Mouse (Mus musculus) adrenal gland, postnatal 25 days (tissue): ENCODE measurements around the gene Gm29609. TPM values are rescaled to one million over a fixed set of nuclear protein-coding genes. Genes with fewer than 3 reads are reported as not detected.

ENCODE experiments used
- DNase-seq: peaks from one replicate; pipeline ENCODE4 v3.0.0; 2021; ENCODE audit warnings: mixed read lengths
- total RNA-seq: library from RNA; stranded (reverse); gene quantifications from 2 replicates; pipeline ENCODE4 v1.2.3, GENCODE M21; 2021

Gm29609 gene
- total RNA-seq, 1 experiment from 2014 or later: 3.2 TPM

GRCm38 (mm10) chr5:31138968-31139425 lies 40.7 kb downstream of the Gm29609 start:
- peak; percentile 38 for DNase-seq

- DNase-seq: no peak
Observed at GRCm38 (mm10) chr5:31138241-31138967, 41.3 kb downstream of the Gm29609 start, which contains the start of gene Ucn. Gene Ucn (minus strand): TSS chr5:31138829.

- no peak for DNase-seq
Observed at GRCm38 (mm10) chr5:31137658-31138057, 42.1 kb downstream of the Gm29609 start.

GRCm38 (mm10) chr5:31136730-31137424 lies 42.8 kb downstream of the Gm29609 start:
- no peak for DNase-seq

- DNase-seq: no peak
Observed at GRCm38 (mm10) chr5:31126050-31126449, 53.7 kb downstream of the Gm29609 start.

GRCm38 (mm10) chr5:31123481-31123880 lies 56.2 kb downstream of the Gm29609 start:
- no peak for DNase-seq

- DNase-seq: no peak
Observed at GRCm38 (mm10) chr5:31121111-31121510, 58.6 kb downstream of the Gm29609 start.

GRCm38 (mm10) chr5:31116912-31117311 lies 62.8 kb downstream of the Gm29609 start:
- DNase-seq: no peak

- DNase-seq: no peak
Observed at GRCm38 (mm10) chr5:31116354-31116753, 63.4 kb downstream of the Gm29609 start, which contains the start of gene Trim54. Gene Trim54 (plus strand): TSS chr5:31116712.

GRCm38 (mm10) chr5:31110781-31111180 lies 68.9 kb downstream of the Gm29609 start:
- no peak for DNase-seq

GRCm38 (mm10) chr5:31108000-31108490 lies 71.7 kb downstream of the Gm29609 start, which contains the start of gene Slc30a3:
Gene Slc30a3 (minus strand): TSS chr5:31108237.
- DNase-seq: no peak

- DNase-seq: no peak
Observed at GRCm38 (mm10) chr5:31105814-31106335, 73.8 kb downstream of the Gm29609 start, which contains the start of gene Dnajc5g. Gene Dnajc5g (plus strand): TSS chr5:31106285.

GRCm38 (mm10) chr5:31095711-31096480 lies 83.8 kb downstream of the Gm29609 start:
- DNase-seq: no peak

GRCm38 (mm10) chr5:31094799-31095691 lies 84.7 kb downstream of the Gm29609 start:
- DNase-seq: peak; percentile 37

Other genes with a start within 250 kb of the Gm29609 start
- 1.0 TPM in 1 of 2 replicates, not detected in the other for gene Cgref1, start 234.3 kb downstream of the Gm29609 start, total RNA-seq
- gene Preb, start 219.6 kb downstream of the Gm29609 start, total RNA-seq: 131 TPM in 2 replicates
- 0.70 and 1.3 TPM in 2 replicates for gene Tcf23, start 211.2 kb downstream of the Gm29609 start, total RNA-seq
- 136 and 139 TPM in 2 replicates for gene Atraid, start 131.6 kb downstream of the Gm29609 start, total RNA-seq
- gene Slc5a6, start 131.0 kb downstream of the Gm29609 start, total RNA-seq: 26.4 and 32.1 TPM in 2 replicates
- gene Cad, start 125.1 kb downstream of the Gm29609 start, total RNA-seq: 28.3 and 29.1 TPM in 2 replicates
- not detected in 2 replicates for gene Dnajc5g, start 73.6 kb downstream of the Gm29609 start, total RNA-seq
- gene Slc30a3, start 71.7 kb downstream of the Gm29609 start, total RNA-seq: not detected in 2 replicates
- not detected in 2 replicates for gene Trim54, start 63.2 kb downstream of the Gm29609 start, total RNA-seq
- not detected in 2 replicates for gene Ucn, start 41.1 kb downstream of the Gm29609 start, total RNA-seq
- 60.3 and 66.6 TPM in 2 replicates for gene Mpv17, start 25.7 kb downstream of the Gm29609 start, total RNA-seq
- 67.1 and 82.5 TPM in 2 replicates for gene Gtf3c2, start 233 bp upstream of the Gm29609 start, total RNA-seq
- gene Snx17, start 13.3 kb upstream of the Gm29609 start, total RNA-seq: 97.6 and 99.5 TPM in 2 replicates
- 45.2 and 52.6 TPM in 2 replicates for gene Eif2b4, start 13.5 kb upstream of the Gm29609 start, total RNA-seq
- gene Zfp513, start 22.4 kb upstream of the Gm29609 start, total RNA-seq: 28.4 and 34.3 TPM in 2 replicates
- gene Ppm1g, start 40.8 kb upstream of the Gm29609 start, total RNA-seq: 105 and 137 TPM in 2 replicates
- 80.5 and 107 TPM in 2 replicates for gene Nrbp1, start 61.0 kb upstream of the Gm29609 start, total RNA-seq
- gene Gm9970, start 61.3 kb upstream of the Gm29609 start, total RNA-seq: not detected in 2 replicates
- 5.2 and 5.3 TPM in 2 replicates for gene Krtcap3, start 71.8 kb upstream of the Gm29609 start, total RNA-seq
- gene Ift172, start 111.2 kb upstream of the Gm29609 start, total RNA-seq: 39.9 and 46.1 TPM in 2 replicates
- 4.1 and 6.7 TPM in 2 replicates for gene Fndc4, start 116.2 kb upstream of the Gm29609 start, total RNA-seq
- 0.55 and 0.95 TPM in 2 replicates for gene Gckr, start 117.5 kb upstream of the Gm29609 start, total RNA-seq